Mouse (Mus musculus) lung, postnatal 0 days (tissue): Measurements from ENCODE around the gene Zfp184. TPM values are rescaled to one million over a fixed set of nuclear protein-coding genes. Genes with fewer than 3 reads are reported as not detected.
"Not testable (repeated sequence)": the region's sequence is repeated elsewhere in the genome, so short reads cannot be mapped to it uniquely, and the experiment has no call there.

Experiments used
- ATAC-seq: fragments of 200-750 bp; cut with Nextera tagmentation; 2 replicates; pipeline ENCODE4 v1.8.0; 2017; ENCODE audit warnings: moderate library complexity
- DNase-seq: peaks from one replicate; pipeline ENCODE4 v3.0.0-alpha.2; 2016; ENCODE audit warnings: low spot score
- H3K27ac ChIP-seq: fragments of 300-500 bp; sonication (generic); 2 replicates; pipeline ENCODE4 v1.5.1; 2014; ENCODE audit warnings: antibody characterized with exemption, mild to moderate bottlenecking, low read length, mixed read lengths
- H3K27me3 ChIP-seq: fragments of 300-500 bp; sonication (generic); replicated peaks from 2 replicates; pipeline ENCODE4 v1.6.1; 2014; ENCODE audit warnings: low read length, mixed read lengths; ENCODE audit not compliant: insufficient read depth
- H3K36me3 ChIP-seq: fragments of 300-500 bp; sonication (generic); 2 replicates; pipeline ENCODE4 v1.6.1; 2014; ENCODE audit warnings: low read length, mixed read lengths; ENCODE audit not compliant: insufficient read depth
- H3K4me1 ChIP-seq: fragments of 300-500 bp; sonication (generic); 2 replicates; pipeline ENCODE4 v1.6.1; 2014; ENCODE audit warnings: antibody characterized with exemption, low read depth, low read length, mixed read lengths; ENCODE audit not compliant: insufficient read depth
- H3K4me2 ChIP-seq: fragments of 300-500 bp; sonication (generic); replicated peaks from 2 replicates; pipeline ENCODE4 v1.6.1; 2014; ENCODE audit warnings: low read depth, mild to moderate bottlenecking, low read length, moderate library complexity, mixed read lengths
- H3K4me3 ChIP-seq: fragments of 300-500 bp; sonication (generic); 2 replicates; pipeline ENCODE4 v1.5.1; 2014; ENCODE audit warnings: low read depth, low read length
- H3K9ac ChIP-seq: fragments of 300-500 bp; sonication (generic); replicated peaks from 2 replicates; pipeline ENCODE4 v1.6.1; 2014; ENCODE audit warnings: low read depth, mild to moderate bottlenecking
- H3K9me3 ChIP-seq: fragments of 300-500 bp; sonication (generic); 2 replicates; pipeline ENCODE4 v1.6.1; 2016; ENCODE audit warnings: low read length, mixed read lengths
- CTCF ChIP-seq: IDR thresholded peaks from 2 replicates; pipeline ENCODE4 v1.5.1; 2016; ENCODE audit warnings: antibody characterized with exemption, mild to moderate bottlenecking
- EP300 ChIP-seq: IDR thresholded peaks from 2 replicates; pipeline ENCODE4 v1.6.1; 2016; ENCODE audit warnings: antibody characterized with exemption, mild to moderate bottlenecking, control low read depth
- WGBS: fragments of 180-500 bp; shearing (Covaris S2); extraction: QIAGEN DNeasy Blood & Tissue Kit; methylation state at CpG from one replicate; pipeline ENCODE4 v1.1.7; 2014; 5-methylcytosine and 5-hydroxymethylcytosine counted together
- polyA plus RNA-seq: library from polyadenylated mRNA; unstranded; fragments of >200 nt; fragmentation: Nextera tagmentation; extraction: Ambion mirVana; gene quantifications from 2 replicates; pipeline ENCODE4 v1.2.1, GENCODE M21; 2015

Gene Zfp184
- polyA plus RNA-seq, 1 experiment from 2014 or later, result 2.5 TPM

- Histone ChIP-seq H3K4me2 (no peak overlapping the region), H3K27ac (no peak overlapping the region), H3K4me1 (no peaks in the 10 kb centered on the region), H3K27me3 (no peaks in the 10 kb centered on the region), H3K36me3 (no peaks in the 10 kb centered on the region), H3K4me3 (no peak overlapping the region), H3K9me3 (no peaks in the 10 kb centered on the region), H3K9ac (no peak overlapping the region)
- WGBS, result 58% methylated on average over 7 of the region's 7 CpGs
- DNase-seq (no peak), ATAC-seq (no peak)
- no peak for TF ChIP-seq CTCF
- TF ChIP-seq EP300, result no peak
These were observed 38.6 kb upstream of the Zfp184 start for GRCm38 (mm10) chr13:21906301-21906700.

- TF ChIP-seq CTCF (no peak), EP300 (no peak)
- DNase-seq, result no peak
- Histone ChIP-seq H3K4me2 (no peak overlapping the region), H3K4me3 (no peak overlapping the region), H3K4me1 (no peaks in the 10 kb centered on the region), H3K9ac (no peak overlapping the region), H3K9me3 (no peaks in the 10 kb centered on the region), H3K27ac (no peak overlapping the region), H3K36me3 (no peaks in the 10 kb centered on the region), H3K27me3 (no peaks in the 10 kb centered on the region)
- no peak for ATAC-seq
- WGBS, result 35% methylated on average over 22 of the region's 22 CpGs
These were observed 37.7 kb upstream of the Zfp184 start for GRCm38 (mm10) chr13:21906946-21907806.

- ATAC-seq, H3K9ac ChIP-seq, H3K4me3 ChIP-seq, H3K27me3 ChIP-seq, H3K27ac ChIP-seq, H3K4me2 ChIP-seq, DNase-seq, H3K4me1 ChIP-seq, H3K36me3 ChIP-seq, H3K9me3 ChIP-seq: not testable (repeated sequence)
- 45% methylated on average over 6 of the region's 6 CpGs for WGBS
These were observed 37.1 kb upstream of the Zfp184 start for GRCm38 (mm10) chr13:21907807-21908155.

- no peak overlapping the region for H3K4me3 ChIP-seq
- no peak for TF ChIP-seq EP300
- no peak for TF ChIP-seq CTCF
- H3K9ac ChIP-seq, result no peak overlapping the region
- no peaks in the 10 kb centered on the region for H3K4me1 ChIP-seq
- DNase-seq (no peak), ATAC-seq (no peak)
- H3K27ac ChIP-seq, result no peak overlapping the region
- no peaks in the 10 kb centered on the region for H3K27me3 ChIP-seq
- no peaks in the 10 kb centered on the region for H3K9me3 ChIP-seq
- 7% methylated on average over 7 of the region's 7 CpGs for WGBS
- no peak overlapping the region for H3K4me2 ChIP-seq
- no peaks in the 10 kb centered on the region for H3K36me3 ChIP-seq
These were observed 34.2 kb upstream of the Zfp184 start for GRCm38 (mm10) chr13:21910735-21911134.

- H3K4me3 ChIP-seq, result no peak overlapping the region
- H3K27me3 ChIP-seq, result 0 out of 2 replicates have a peak, but pooled peaks cover 2% of the 10 kb centered on the region
- H3K4me2 ChIP-seq, result no peak overlapping the region
- no peaks in the 10 kb centered on the region for H3K4me1 ChIP-seq
- H3K27ac ChIP-seq, result no peak overlapping the region
- ATAC-seq (no peak), DNase-seq (peak; percentile 18)
- 13% methylated on average over 17 of the region's 17 CpGs for WGBS
- no peak for TF ChIP-seq EP300
- no peak for TF ChIP-seq CTCF
- H3K9ac ChIP-seq, result no peak overlapping the region
- no peaks in the 10 kb centered on the region for H3K9me3 ChIP-seq
- no peaks in the 10 kb centered on the region for H3K36me3 ChIP-seq
These were observed 33.7 kb upstream of the Zfp184 start for GRCm38 (mm10) chr13:21911147-21911546.

- H3K36me3 ChIP-seq, result no peaks in the 10 kb centered on the region
- H3K27me3 ChIP-seq, result 0 out of 2 replicates have a peak, but pooled peaks cover 9% of the 10 kb centered on the region
- no peak for TF ChIP-seq EP300
- TF ChIP-seq CTCF, result no peak
- ATAC-seq (peak; percentile 32; the same call in 1 of the 2 replicates), DNase-seq (no peak)
- H3K27ac ChIP-seq, result no peak overlapping the region
- H3K4me3 ChIP-seq, result no peak overlapping the region
- no peak overlapping the region for H3K9ac ChIP-seq
- no peaks in the 10 kb centered on the region for H3K9me3 ChIP-seq
- no peaks in the 10 kb centered on the region; the same call in 1 of the 2 replicates for H3K4me1 ChIP-seq
- 25% methylated on average over 8 of the region's 8 CpGs for WGBS
- H3K4me2 ChIP-seq, result peak overlapping the region; percentile 14; the same call in 1 of the 2 replicates
These were observed 31.0 kb upstream of the Zfp184 start for GRCm38 (mm10) chr13:21913854-21914253.
